Mouse (Mus musculus) mouse embryonic stem cell (cell line): ENCODE results near the gene Ston1.

Source experiments
- in situ Hi-C, 2 experiments: fragments of 300-500 bp; cut with MboI; formaldehyde crosslinking; loops; 1 replicate in 1 of 2; 3 replicates in 1 of 2; pipeline ENCODE4 v1.14.3; 2019 to 2020; ENCODE audit warnings: low sequenced_read_pairs in 2 of 2, low pct_unique_long_range_greater_than_20kb in 1 of 2, mixed read lengths in 1 of 2; ENCODE audit not compliant: unreplicated experiment in 1 of 2

Ston1 gene

GRCm38 (mm10) chr17:88644876-88645275, 47.4 kb downstream of the Ston1 start:
- in situ Hi-C loops: loop anchor here in 1 of 2 experiments (25.0 kb wide), 1 partner anchor 383 kb away; no protein-coding TSS in a partner anchor

GRCm38 (mm10) chr17:88645299-88645698, 47.8 kb downstream of the Ston1 start:
- in situ Hi-C loops: loop anchor here in 1 of 2 experiments (25.0 kb wide), 1 partner anchor 383 kb away; no protein-coding TSS in a partner anchor

- in situ Hi-C loops: loop anchor here in 1 of 2 experiments (25.0 kb wide), 1 partner anchor 385 kb away; no protein-coding TSS in a partner anchor
Measured at GRCm38 (mm10) chr17:88647149-88647548, 49.7 kb downstream of the Ston1 start.

- in situ Hi-C loops: loop anchor here in 1 of 2 experiments (5.0 kb wide), 1 partner anchor 115 kb away; no protein-coding TSS in a partner anchor
Measured at GRCm38 (mm10) chr17:88652010-88652409, 54.5 kb downstream of the Ston1 start.

- in situ Hi-C loops: loop anchor here in 1 of 2 experiments (5.0 kb wide), 1 partner anchor 114 kb away; no protein-coding TSS in a partner anchor
Measured at GRCm38 (mm10) chr17:88652702-88653374, 55.4 kb downstream of the Ston1 start.

GRCm38 (mm10) chr17:88653375-88653769, 55.9 kb downstream of the Ston1 start:
- in situ Hi-C loops: loop anchor here in 1 of 2 experiments (5.0 kb wide), 1 partner anchor 114 kb away; no protein-coding TSS in a partner anchor

- in situ Hi-C loops: no loop called here
Measured at GRCm38 (mm10) chr17:88658510-88658909, 61.0 kb downstream of the Ston1 start.

- in situ Hi-C loops: no loop called here
Measured at GRCm38 (mm10) chr17:88666076-88666475, 68.6 kb downstream of the Ston1 start.

- in situ Hi-C loops: no loop called here
Measured at GRCm38 (mm10) chr17:88668452-88668851, 71.0 kb downstream of the Ston1 start, which contains the start of gene Gtf2a1l. TSS of gene Gtf2a1l (plus strand) at chr17:88668660.

- in situ Hi-C loops: no loop called here
Measured at GRCm38 (mm10) chr17:88669921-88670320, 72.4 kb downstream of the Ston1 start.

- in situ Hi-C loops: no loop called here
Measured at GRCm38 (mm10) chr17:88670800-88671199, 73.3 kb downstream of the Ston1 start.

GRCm38 (mm10) chr17:88675310-88676309, 78.1 kb downstream of the Ston1 start:
- in situ Hi-C loops: no loop called here

- in situ Hi-C loops: no loop called here
Measured at GRCm38 (mm10) chr17:88688226-88688625, 90.7 kb downstream of the Ston1 start.

GRCm38 (mm10) chr17:88696656-88697333, 99.3 kb downstream of the Ston1 start:
- in situ Hi-C loops: no loop called here

- in situ Hi-C loops: no loop called here
Measured at GRCm38 (mm10) chr17:88700901-88701300, 103.4 kb downstream of the Ston1 start.

GRCm38 (mm10) chr17:88702345-88702744, 104.9 kb downstream of the Ston1 start:
- in situ Hi-C loops: no loop called here

- in situ Hi-C loops: no loop called here
Measured at GRCm38 (mm10) chr17:88703112-88703511, 105.6 kb downstream of the Ston1 start.

GRCm38 (mm10) chr17:88706231-88706649, 108.8 kb downstream of the Ston1 start:
- in situ Hi-C loops: no loop called here
